Mouse (Mus musculus) myocyte (in vitro differentiated cells): ENCODE results near the gene Cdc34.

Experiments
- CEBPB ChIP-seq: IDR thresholded peaks from 2 replicates; pipeline ENCODE4 v1.6.1; 2011; ENCODE audit warnings: mild to moderate bottlenecking, moderate library complexity; ENCODE audit not compliant: poor library complexity, insufficient read depth, severe bottlenecking
- MAX ChIP-seq: IDR thresholded peaks from one replicate; pipeline ENCODE4 v1.6.1; 2011; ENCODE audit warnings: low read depth, mild to moderate bottlenecking, control low read depth
- MYOD1 ChIP-seq, 3 experiments: IDR thresholded peaks; one replicate each; pipeline ENCODE4 v1.6.1; 2011; ENCODE audit warnings: control low read depth in 2 of 3, low read depth in 2 of 3, mild to moderate bottlenecking in 2 of 3, moderate library complexity in 1 of 3; ENCODE audit not compliant: insufficient read length in 2 of 3, control insufficient read depth in 1 of 3
- POLR2A ChIP-seq: IDR thresholded peaks from one replicate; pipeline ENCODE4 v1.6.1; 2011; ENCODE audit warnings: low read depth, mild to moderate bottlenecking, control low read depth, moderate library complexity; ENCODE audit not compliant: insufficient read length
- TCF12 ChIP-seq: IDR thresholded peaks from one replicate; pipeline ENCODE4 v1.6.1; 2011; ENCODE audit warnings: mild to moderate bottlenecking, control low read depth; ENCODE audit not compliant: poor library complexity, insufficient read depth, severe bottlenecking

GRCm38 (mm10) chr10:79665051-79665450, 16.9 kb upstream of the Cdc34 start:
- no peak for TF ChIP-seq MYOD1 (IDR thresholded peaks at IDR 0.05; ENCODE audit: control insufficient read depth in 1 of 3, insufficient read length in 2 of 3, low read depth in 2 of 3)
- no peak for TF ChIP-seq POLR2A
- TF ChIP-seq MAX = no peak
- TF ChIP-seq CEBPB = no peak
- no peak for TF ChIP-seq TCF12
